Mouse (Mus musculus) left cerebral cortex, adult 2 months (tissue): ENCODE measurements around the gene Ubr4. TPM values are rescaled to one million over a fixed set of nuclear protein-coding genes. Genes with fewer than 3 reads are reported as not detected.

Experiments
- DNase-seq, 2 experiments: peaks; one replicate each; pipeline ENCODE4 v3.0.0; 2021 to 2022; ENCODE audit warnings: low spot score in 2 of 2, mixed read lengths in 1 of 2; ENCODE audit errors: extremely low spot score in 1 of 2
- H3K27ac ChIP-seq: fragments of 200-600 bp; 2 replicates; pipeline ENCODE4 v1.8.1; 2022
- H3K4me3 ChIP-seq: fragments of 200-600 bp; 2 replicates; pipeline ENCODE4 v1.8.1; 2022
- CTCF ChIP-seq: fragments of 200-600 bp; IDR thresholded peaks from 2 replicates; pipeline ENCODE4 v1.8.1; 2022; ENCODE audit warnings: antibody characterized with exemption, mild to moderate bottlenecking, moderate library complexity
- intact Hi-C: fragments of 180-260 bp; cut with DNase I; formaldehyde crosslinking; loops from one replicate; pipeline ENCODE4 v1.15.1; 2025
- long read RNA-seq, 2 experiments: library from polyadenylated mRNA; stranded (forward); transcript quantifications; one replicate each; pipeline ENCODE4 v2.0.0; 2021; ENCODE audit warnings: borderline mapping rate in 2 of 2
- total RNA-seq, 2 experiments: library from RNA; stranded (reverse); gene quantifications; 2 replicates each; pipeline ENCODE4 v1.2.3; 2021

Gene Ubr4
- 100 to 1,000 TPM; 187 to 199 TPM for total RNA-seq
- long read RNA-seq, experiment 1, partial matches to known transcripts = 26 of 37 reads
- long read RNA-seq, experiment 1, other reads (novel, unspliced or antisense) = 11 of 37 reads
- long read RNA-seq, experiment 2, partial matches to known transcripts = 28 of 39 reads
- long read RNA-seq, experiment 2, other reads (novel, unspliced or antisense) = 11 of 39 reads

DNA sequence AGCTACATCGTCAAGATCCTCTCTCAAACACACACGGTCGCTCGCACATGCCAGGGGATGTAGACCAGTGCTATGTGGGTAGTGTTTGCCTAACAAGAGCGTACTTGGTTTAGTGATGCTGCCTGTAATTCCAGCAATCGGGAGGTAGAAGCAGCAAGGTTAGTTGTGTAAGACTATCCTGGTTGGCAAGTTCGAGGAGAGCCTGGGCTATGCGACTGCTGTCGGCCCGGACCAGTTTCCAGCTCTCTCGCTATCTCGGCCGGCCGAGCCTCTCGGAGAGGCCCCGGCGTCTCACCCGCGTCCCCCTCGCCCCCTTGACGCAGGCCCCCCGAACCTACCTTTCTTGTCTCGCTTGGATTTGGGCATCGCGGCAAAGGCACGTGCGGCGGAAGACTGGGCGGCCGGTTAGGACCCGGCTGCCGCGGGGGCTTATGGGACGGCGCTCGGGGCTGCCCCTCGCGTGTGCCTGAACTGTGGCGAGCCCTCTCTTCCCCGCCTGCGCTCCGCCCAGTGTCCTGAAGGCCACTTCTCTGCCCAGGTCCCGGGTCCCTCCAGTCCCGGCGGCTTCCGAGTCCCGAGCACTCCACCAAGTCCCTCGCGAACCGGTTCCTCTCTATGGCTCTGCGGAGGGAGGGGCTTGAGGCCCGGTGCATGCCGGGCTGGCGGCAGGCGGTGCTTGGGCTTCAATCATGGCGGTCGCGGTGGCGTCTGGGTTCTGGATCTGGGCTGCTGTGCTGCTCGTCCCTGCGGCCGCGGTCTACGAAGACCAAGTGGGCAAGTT is at the start of gene Ubr4, which contains the start of the genes Mrto4 and Emc1:
Gene Ubr4, plus strand, starts transcription at position 679 of the 781 bp plus-strand sequence.
Gene Mrto4, minus strand, starts transcription at position 646 of the 781 bp plus-strand sequence.
Gene Emc1, plus strand, starts transcription at position 657 of the 781 bp plus-strand sequence.
- intact Hi-C loops = loop anchor here (1.0 kb wide), 1 partner anchor 28 kb away; no protein-coding TSS in a partner anchor
- Histone ChIP-seq H3K27ac (peak within 1 kb of the TSS; percentile 98), H3K4me3 (peak within 1 kb of the TSS; percentile 82)
- DNase-seq = peak; percentile 81 to 86
- TF ChIP-seq CTCF = no peak

DNA sequence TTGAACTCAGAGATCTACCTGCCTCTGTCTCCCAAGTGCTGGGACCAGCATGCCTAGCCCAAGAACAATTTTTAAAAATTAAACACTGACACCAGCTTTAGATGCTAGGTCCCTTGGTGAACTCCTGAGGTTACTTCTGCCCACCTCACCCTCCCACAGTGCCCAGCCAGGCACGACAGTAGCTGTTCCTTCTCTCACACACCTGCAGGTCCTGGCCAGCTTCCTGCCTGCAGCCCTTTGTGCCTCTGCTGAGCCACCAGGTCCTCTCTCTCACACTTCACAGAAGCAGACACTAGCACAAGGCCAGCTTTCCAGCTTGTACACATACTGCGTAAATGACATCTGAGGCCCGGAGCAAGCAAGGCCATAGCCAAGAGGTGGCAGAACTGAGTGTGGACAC is 46.9 kb upstream of the Ubr4 start:
- Histone ChIP-seq H3K27ac (no peak overlapping the region), H3K4me3 (no peak overlapping the region)
- TF ChIP-seq CTCF = no peak
- DNase-seq = no peak
- intact Hi-C loops = no loop called here

DNA sequence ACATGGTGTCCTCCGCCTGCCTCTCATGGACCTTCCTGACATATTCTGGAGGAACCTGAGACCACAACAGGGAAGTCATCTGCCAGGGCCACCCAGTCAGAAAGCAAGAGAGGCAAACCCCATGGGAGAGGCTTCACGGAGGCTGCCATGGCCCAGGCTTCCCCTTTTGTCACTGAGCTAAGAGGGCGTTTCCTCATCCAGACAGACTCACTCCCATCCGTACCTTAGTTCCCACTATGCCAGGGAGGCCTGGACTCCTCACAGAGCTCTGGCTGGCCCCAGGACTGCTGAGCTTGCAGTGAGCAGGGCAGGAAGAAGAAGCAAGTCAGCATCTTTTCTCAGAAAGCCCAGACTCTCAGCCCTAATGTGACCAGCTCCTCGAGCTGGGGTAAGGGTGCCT is 44.5 kb upstream of the Ubr4 start:
- intact Hi-C loops = no loop called here
- DNase-seq = peak in 1 of 2 experiments; percentile 8
- Histone ChIP-seq H3K27ac (no peak overlapping the region), H3K4me3 (no peak overlapping the region)
- no peak for TF ChIP-seq CTCF

DNA sequence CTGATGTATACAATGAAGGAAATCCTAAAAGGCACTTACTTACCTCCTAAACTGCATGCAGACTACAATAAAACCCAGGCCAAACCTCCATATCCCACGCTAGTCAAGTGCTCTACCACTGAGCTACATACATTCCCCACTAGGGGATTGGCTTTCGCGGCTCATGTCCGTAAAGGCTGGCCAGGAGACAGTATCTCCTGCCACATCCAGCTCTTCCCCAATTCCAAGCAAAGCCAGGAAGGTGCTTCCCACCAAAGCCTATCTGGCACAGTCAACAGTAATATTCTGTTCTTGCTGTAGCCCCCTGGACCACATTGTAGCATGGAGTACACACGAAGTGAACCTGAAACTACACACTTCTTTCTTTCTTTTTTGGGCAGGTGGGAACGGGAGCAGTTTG is 42.8 kb upstream of the Ubr4 start:
- peak; percentile 39 for TF ChIP-seq CTCF
- H3K27ac ChIP-seq = peak overlapping the region; percentile 91; the same call in 1 of the 2 replicates
- intact Hi-C loops = loop anchor here (1.0 kb wide), 1 partner anchor 20 kb away; no protein-coding TSS in a partner anchor
- DNase-seq = peak in 1 of 2 experiments; percentile 9
- peak overlapping the region; percentile 98 for H3K4me3 ChIP-seq

DNA sequence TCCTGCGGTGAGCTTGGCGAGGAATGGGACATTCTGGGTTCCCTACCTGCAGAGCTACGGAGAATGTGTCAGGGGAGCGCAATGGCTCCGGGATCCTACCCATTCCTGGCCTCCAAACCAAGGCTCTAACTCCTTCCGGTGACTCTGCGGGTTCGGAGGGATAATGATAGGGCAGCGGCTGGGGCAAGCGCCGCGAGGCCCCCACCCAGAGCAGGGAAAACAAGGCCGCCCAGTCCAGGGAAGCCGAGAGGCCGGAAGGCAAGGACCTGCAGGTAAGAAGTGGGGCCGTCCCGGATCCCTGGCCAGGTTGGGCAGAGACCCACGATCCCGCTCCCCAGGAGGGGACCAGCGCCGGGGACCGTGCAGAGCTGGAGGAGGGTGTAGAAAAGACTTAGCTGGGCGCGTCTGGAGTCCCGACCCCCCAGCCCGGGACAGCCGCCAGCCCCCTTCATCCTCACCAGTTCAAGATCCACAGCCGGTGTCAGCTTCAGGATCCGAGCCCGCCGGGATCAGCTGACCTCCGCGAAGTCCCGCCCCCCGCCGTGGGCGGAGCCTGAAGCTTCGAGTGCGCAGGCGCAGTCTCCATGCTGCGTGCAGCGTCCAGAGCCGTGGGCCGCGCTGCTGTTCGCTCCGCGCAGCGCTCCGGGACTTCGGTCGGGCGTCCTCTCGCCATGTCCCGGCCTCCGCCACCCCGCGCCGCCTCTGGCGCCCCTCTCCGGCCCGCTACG is 42.1 kb upstream of the Ubr4 start, which contains the start of the genes Pqlc2 and Akr7a5:
Gene Pqlc2, minus strand, starts transcription at position 538 of the 728 bp plus-strand sequence.
Gene Akr7a5, plus strand, starts transcription at position 574 of the 728 bp plus-strand sequence.
- peak; percentile 98 to 99 for DNase-seq
- intact Hi-C loops = loop anchor here (1.0 kb wide), 1 partner anchor 21 kb away; no protein-coding TSS in a partner anchor

DNA sequence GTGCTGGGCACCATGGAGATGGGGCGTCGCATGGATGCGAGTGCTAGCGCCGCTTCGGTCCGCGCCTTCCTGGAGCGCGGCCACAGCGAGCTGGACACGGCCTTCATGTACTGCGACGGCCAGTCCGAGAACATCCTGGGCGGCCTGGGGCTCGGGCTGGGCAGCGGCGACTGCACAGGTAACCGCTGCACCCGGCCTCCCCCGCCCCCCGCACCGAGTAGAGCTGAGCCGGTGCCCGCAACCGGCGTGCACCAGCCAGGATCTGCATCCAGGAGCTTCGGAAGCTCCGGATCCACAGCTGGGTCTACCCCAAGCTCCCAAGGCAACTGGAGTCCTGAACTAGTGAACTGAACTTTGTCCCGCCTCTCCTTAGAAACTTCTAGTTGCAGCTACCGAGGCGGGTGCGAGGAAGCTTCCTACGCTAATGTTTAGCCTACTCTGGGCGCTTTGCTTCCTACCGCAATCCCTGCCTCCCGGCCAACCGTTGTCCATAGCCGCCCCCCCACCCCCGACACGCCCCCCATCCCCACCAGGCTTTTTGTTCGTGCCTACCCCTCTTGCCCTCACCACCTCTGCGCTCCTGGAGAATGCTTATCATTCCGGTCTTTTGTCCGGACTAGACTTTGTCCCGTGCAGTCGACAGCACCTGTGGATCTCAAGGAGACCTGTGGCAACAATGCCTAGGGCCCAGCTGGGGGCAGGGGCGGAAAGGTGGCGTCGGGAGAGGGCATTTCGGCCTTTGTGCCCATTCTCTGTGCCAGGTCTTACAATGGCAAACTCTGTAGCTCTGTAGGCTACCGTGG is 41.3 kb upstream of the Ubr4 start:
- TF ChIP-seq CTCF = no peak; the same call in 1 of the 2 replicates
- peak overlapping the region; percentile 91 for H3K27ac ChIP-seq
- intact Hi-C loops = loop anchor here (1.0 kb wide), 1 partner anchor 22 kb away; no protein-coding TSS in a partner anchor
- H3K4me3 ChIP-seq = peak overlapping the region; percentile 98
- DNase-seq = peak in 1 of 2 experiments; percentile 5

More for the DNA sequence above, 42.1 kb upstream of the Ubr4 start, which contains the start of the genes Pqlc2 and Akr7a5:
- Histone ChIP-seq H3K27ac (peak within 1 kb of the TSS; percentile 91), H3K4me3 (peak within 1 kb of the TSS; percentile 98)
- no peak for TF ChIP-seq CTCF

DNA sequence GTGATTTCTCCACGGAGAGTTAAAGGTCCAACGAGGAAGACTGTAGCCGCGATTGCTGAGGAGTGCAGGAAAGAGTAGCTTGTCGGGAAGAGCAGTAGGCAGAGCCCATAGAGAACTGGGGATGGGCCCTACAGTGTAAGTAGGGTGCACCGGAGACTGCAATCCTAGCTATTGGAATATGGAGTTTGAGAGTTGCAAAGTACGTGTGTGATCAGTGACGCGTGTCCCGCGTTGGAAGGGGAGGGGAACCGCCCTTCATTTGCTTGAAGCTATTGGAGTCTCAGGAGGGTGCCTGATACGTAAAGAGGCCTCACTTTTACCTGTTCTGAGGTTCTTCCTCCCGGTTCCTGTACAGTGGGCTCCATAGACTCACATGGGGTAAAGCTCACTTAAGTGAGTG is 40.7 kb upstream of the Ubr4 start:
- intact Hi-C loops = no loop called here
- no peak for TF ChIP-seq CTCF
- Histone ChIP-seq H3K27ac (no peak overlapping the region), H3K4me3 (peak overlapping the region; percentile 98)
- no peak for DNase-seq

DNA sequence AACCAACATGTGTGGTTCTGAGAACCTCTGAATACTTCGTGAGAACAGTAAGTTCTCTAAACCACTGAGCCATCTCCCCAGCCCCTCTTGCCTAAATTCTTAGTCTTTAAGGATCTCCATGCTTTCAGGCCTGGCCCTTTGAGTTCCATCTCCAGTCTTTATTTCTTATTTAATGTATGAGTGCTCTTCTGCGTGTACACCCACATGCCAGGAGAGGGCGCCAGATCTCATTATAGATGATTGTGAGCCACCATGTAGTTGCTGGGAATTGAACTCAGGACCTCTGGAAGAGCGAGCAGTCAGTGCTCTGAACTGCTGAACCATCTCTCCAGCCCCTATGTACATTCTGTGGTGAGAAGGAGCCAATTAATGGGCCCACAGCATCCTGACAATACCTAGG is 39.8 kb upstream of the Ubr4 start:
- TF ChIP-seq CTCF = peak; percentile 60
- no peak overlapping the region for H3K4me3 ChIP-seq
- intact Hi-C loops = no loop called here
- DNase-seq = peak in 1 of 2 experiments; percentile 7
- H3K27ac ChIP-seq = no peak overlapping the region

DNA sequence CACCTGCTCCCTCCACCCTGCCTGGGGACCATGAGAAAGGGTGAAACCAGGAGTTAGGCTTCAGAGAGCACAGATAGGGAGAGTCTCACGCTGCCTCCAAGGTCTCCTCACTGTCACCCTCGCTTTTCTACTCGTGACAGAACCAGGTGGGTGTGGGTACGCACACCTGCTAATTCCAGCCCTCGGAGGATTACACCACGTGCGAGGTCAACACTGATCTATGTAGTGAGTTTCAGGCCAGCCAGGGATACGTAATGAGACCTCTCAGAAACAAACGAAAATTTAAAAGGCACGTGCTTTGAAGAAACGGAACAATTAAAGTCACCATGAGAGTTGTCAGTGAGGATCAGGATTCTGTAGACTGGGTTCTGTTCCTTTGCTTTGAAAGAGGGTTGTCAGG is 34.0 kb upstream of the Ubr4 start:
- intact Hi-C loops = no loop called here
- no peak for DNase-seq
- Histone ChIP-seq H3K27ac (no peak overlapping the region), H3K4me3 (no peak overlapping the region)
- TF ChIP-seq CTCF = no peak

DNA sequence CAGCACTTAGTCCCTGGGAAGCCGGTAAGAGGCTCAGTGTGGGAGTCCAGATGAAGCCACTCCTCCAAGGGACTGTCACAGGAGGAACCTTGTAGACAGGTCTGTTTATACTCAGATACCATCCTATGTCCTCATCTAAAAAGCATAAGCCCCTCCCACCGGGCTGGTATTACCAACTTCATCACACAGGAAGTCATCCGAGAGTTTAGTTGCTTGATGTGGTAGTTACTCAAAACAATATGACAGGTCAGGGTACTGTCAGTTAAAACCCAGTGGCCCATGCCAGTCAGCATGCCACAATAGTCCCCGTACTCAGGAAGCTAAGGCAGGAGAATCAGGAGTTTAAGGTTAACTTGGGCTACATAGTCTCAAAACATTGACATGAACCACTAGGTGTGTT is 32.7 kb upstream of the Ubr4 start:
- Histone ChIP-seq H3K27ac (no peak overlapping the region), H3K4me3 (no peak overlapping the region)
- no peak for TF ChIP-seq CTCF
- DNase-seq = no peak
- intact Hi-C loops = no loop called here
